ENCODE assay signal across 8 mouse cellular contexts in the genomic region with DNA sequence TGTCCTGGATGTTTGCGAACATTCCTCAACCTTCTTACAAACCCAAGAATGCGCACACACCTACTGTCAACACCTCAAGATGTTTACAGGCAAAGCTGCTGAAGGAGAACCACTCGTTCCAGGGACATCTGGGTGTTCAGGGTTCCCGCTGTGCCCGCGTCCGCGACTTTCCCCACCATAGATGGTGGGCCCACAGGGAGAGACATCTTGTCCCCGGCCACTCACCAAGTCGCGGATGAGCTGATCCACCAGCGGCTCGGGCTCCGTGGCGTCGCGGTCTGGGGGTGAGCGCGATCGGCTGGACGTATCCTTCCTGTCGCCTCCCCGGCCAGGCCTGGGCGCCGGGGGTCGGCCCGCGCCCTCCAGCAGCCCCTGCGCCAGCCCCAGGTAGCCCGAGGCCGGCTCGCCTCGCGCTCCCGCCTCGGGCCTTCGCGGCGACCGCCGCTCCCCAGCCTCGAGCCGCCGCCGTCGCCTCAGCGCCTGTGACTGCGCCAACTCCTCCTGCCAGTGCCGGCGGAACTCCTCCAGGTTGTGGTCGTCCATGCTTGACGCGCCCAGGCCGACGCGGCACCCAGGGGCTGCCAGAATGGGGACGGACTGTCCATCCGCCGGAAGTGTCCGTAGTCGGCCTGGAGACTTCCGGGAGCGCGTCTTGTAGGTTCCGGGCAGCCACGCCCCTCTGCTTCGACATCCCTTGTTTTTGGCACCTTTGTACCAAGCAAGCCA. TPM values are rescaled to one million over a fixed set of nuclear protein-coding genes. Genes with fewer than 3 reads are reported as not detected.
DNase-seq lines count a peak whose midpoint lies in the region; ATAC-seq lines count a peak whose summit lies in the region.

Fbxw8 (minus strand) TSS at position 626 of the 726 bp plus-strand sequence.

- WGBS in heart, embryonic 10.5 days = under 1% methylated on average over 67 of the region's 67 CpGs
- WGBS in kidney, embryonic 15.5 days = under 1% methylated on average over 67 of the region's 67 CpGs

- H3K4me1 ChIP-seq in heart, embryonic 10.5 days = peaks cover 34% of the 10 kb centered on the region
- peaks cover 22% of the 10 kb centered on the region for H3K4me1 ChIP-seq in kidney, embryonic 15.5 days

- H3K4me2 ChIP-seq in kidney, embryonic 15.5 days = peak within 1 kb of the TSS; percentile 73

- H3K9ac ChIP-seq in kidney, embryonic 15.5 days = peak within 1 kb of the TSS; percentile 94

- no peaks in the 10 kb centered on the region for H3K9me3 ChIP-seq in heart, embryonic 10.5 days
- no peaks in the 10 kb centered on the region for H3K9me3 ChIP-seq in kidney, embryonic 15.5 days (replicated peaks)

- H3K27me3 ChIP-seq in heart, embryonic 10.5 days (ENCODE audit: insufficient read depth, poor library complexity, severe bottlenecking) = peaks cover 4% of the 10 kb centered on the region; the same call in 1 of the 2 replicates
- no peaks in the 10 kb centered on the region; the same call in 1 of the 2 replicates for H3K27me3 ChIP-seq in kidney, embryonic 15.5 days

- H3K4me3 ChIP-seq in heart, embryonic 10.5 days = peak within 1 kb of the TSS; percentile 100
- H3K4me3 ChIP-seq in kidney, embryonic 15.5 days (replicated peaks) = peak within 1 kb of the TSS; percentile 98

- peaks cover 21% of the 10 kb centered on the region for H3K36me3 ChIP-seq in heart, embryonic 10.5 days
- H3K36me3 ChIP-seq in kidney, embryonic 15.5 days = peaks cover 12% of the 10 kb centered on the region

- H3K27ac ChIP-seq in heart, embryonic 10.5 days = peak within 1 kb of the TSS; percentile 95
- H3K27ac ChIP-seq in kidney, embryonic 15.5 days = peak within 1 kb of the TSS; percentile 75

- DNase-seq in B cell, adult 2 months = peak; percentile 89
- peak; percentile 94 for DNase-seq in brain, adult 2 months (ENCODE audit: low read depth, low spot score)
- DNase-seq in heart, embryonic 10.5 days (ENCODE audit: low spot score) = peak; percentile 93
- DNase-seq in liver = peak; percentile 85
- DNase-seq in spleen, postnatal 4 days (ENCODE audit: low spot score in 2 of 2) = peak; percentile 85 to 93

- ATAC-seq in erythroblast, adult 5-6 weeks (replicated peaks; ENCODE audit: low FRiP score, poor library complexity, severe bottlenecking) = peak; percentile 90
- peak; percentile 83 for ATAC-seq in kidney, embryonic 15.5 days (replicated peaks; ENCODE audit: low FRiP score)
- ATAC-seq in monocyte, adult 5-6 weeks (replicated peaks; ENCODE audit: insufficient number of reproducible peaks, low FRiP score, low TSS enrichment, poor library complexity, severe bottlenecking) = peak; percentile 98

RNA-seq across cellular contexts. Expression of gene Fbxw8, which starts in this region (rescaled TPM):
- total RNA-seq in erythroblast, adult 5-6 weeks (2015; ENCODE audit: low replicate concordance) = 2.1 and 2.9 TPM in 2 replicates
- total RNA-seq in erythroblast, adult 5-6 weeks (2017; ENCODE audit: low replicate concordance) = 3.1 and 4.4 TPM in 2 replicates
- 29.4 and 31.2 TPM in 2 replicates for polyA plus RNA-seq in heart, embryonic 10.5 days (2016; fragmentation: Nextera tagmentation; extraction: Ambion mirVana)
- 25.7 and 28.9 TPM in 2 replicates for polyA plus RNA-seq in kidney, embryonic 15.5 days (2015; fragmentation: Nextera tagmentation; extraction: Ambion mirVana)
- total RNA-seq in monocyte, adult 5-6 weeks (2017) = 10.3 to 18.2 TPM (median 12.6 TPM) in 3 replicates

Comparison
In these comparisons a context has a peak if more than half of its experiments do, and no peak if none do; other contexts are left out.
1. Peak in every context shown above with its lines: DNase-seq, ATAC-seq, H3K4me3 ChIP-seq and H3K27ac ChIP-seq.